Mouse (Mus musculus) intestine, embryonic 16.5 days (tissue): ENCODE results near the gene Raver2. TPM values are rescaled to one million over a fixed set of nuclear protein-coding genes. Genes with fewer than 3 reads are reported as not detected.
"Not testable (repeated sequence)": the region's sequence is repeated elsewhere in the genome, so short reads cannot be mapped to it uniquely, and the experiment has no call there.

Experiments
- ATAC-seq: fragments of 200-750 bp; cut with Nextera tagmentation; 2 replicates; pipeline ENCODE4 v1.8.0; 2017; ENCODE audit warnings: moderate TSS enrichment, moderate library complexity
- H3K27ac ChIP-seq: fragments of 300-500 bp; sonication (generic); 2 replicates; pipeline ENCODE4 v1.5.1; 2014; ENCODE audit warnings: mild to moderate bottlenecking, low read length
- H3K27me3 ChIP-seq: fragments of 300-500 bp; sonication (generic); replicated peaks from 2 replicates; pipeline ENCODE4 v1.6.1; 2014; ENCODE audit warnings: low read length, control low read depth, mixed read lengths; ENCODE audit not compliant: control insufficient read depth, insufficient read depth
- H3K36me3 ChIP-seq: fragments of 300-500 bp; sonication (generic); 2 replicates; pipeline ENCODE4 v1.6.1; 2014; ENCODE audit warnings: low read length, control low read depth; ENCODE audit not compliant: control insufficient read depth, insufficient read depth
- H3K4me1 ChIP-seq: fragments of 300-500 bp; sonication (generic); 2 replicates; pipeline ENCODE4 v1.6.1; 2014; ENCODE audit warnings: low read length, control low read depth, mixed read lengths; ENCODE audit not compliant: control insufficient read depth, insufficient read depth
- H3K4me2 ChIP-seq: fragments of 300-500 bp; sonication (generic); 2 replicates; pipeline ENCODE4 v1.6.1; 2014; ENCODE audit warnings: low read depth, low read length, control low read depth
- H3K4me3 ChIP-seq: fragments of 300-500 bp; sonication (generic); 2 replicates; pipeline ENCODE4 v1.5.1; 2014; ENCODE audit warnings: mild to moderate bottlenecking, low read length
- H3K9ac ChIP-seq: fragments of 300-500 bp; sonication (generic); 2 replicates; pipeline ENCODE4 v1.6.1; 2014; ENCODE audit warnings: low read depth, low read length
- H3K9me3 ChIP-seq: fragments of 300-500 bp; sonication (generic); 2 replicates; pipeline ENCODE4 v1.6.1; 2016; ENCODE audit warnings: low read length, control low read depth; ENCODE audit not compliant: control insufficient read depth
- WGBS: fragments of 180-500 bp; shearing (Covaris S2); extraction: QIAGEN DNeasy Blood & Tissue Kit; methylation state at CpG from one replicate; pipeline ENCODE4 v1.1.7; 2014; 5-methylcytosine and 5-hydroxymethylcytosine counted together
- polyA plus RNA-seq: library from polyadenylated mRNA; unstranded; fragments of >200 nt; fragmentation: Nextera tagmentation; extraction: Ambion mirVana; gene quantifications from 2 replicates; pipeline ENCODE4 v1.2.1, GENCODE M21; 2015

The Raver2 gene
- polyA plus RNA-seq, 1 experiment from 2014 or later = 4.6 TPM

GRCm38 (mm10) chr4:101086040-101086439 lies 17.3 kb downstream of the Raver2 start:
- Histone ChIP-seq H3K9ac (no peak overlapping the region), H3K36me3 (no peaks in the 10 kb centered on the region), H3K4me2 (no peak overlapping the region), H3K27ac (no peak overlapping the region), H3K4me1 (peaks cover 23% of the 10 kb centered on the region), H3K27me3 (no peaks in the 10 kb centered on the region), H3K9me3 (no peaks in the 10 kb centered on the region), H3K4me3 (no peak overlapping the region)
- WGBS = 71% methylated on average over 3 of the region's 3 CpGs
- no peak for ATAC-seq

GRCm38 (mm10) chr4:101087721-101088120 lies 18.9 kb downstream of the Raver2 start:
- H3K9ac ChIP-seq = no peak overlapping the region
- H3K4me2 ChIP-seq = no peak overlapping the region
- H3K4me3 ChIP-seq = no peak overlapping the region
- no peaks in the 10 kb centered on the region for H3K36me3 ChIP-seq
- H3K27me3 ChIP-seq = no peaks in the 10 kb centered on the region
- WGBS = 51% methylated on average over 1 of the region's 1 CpGs
- no peak for ATAC-seq
- peaks cover 11% of the 10 kb centered on the region for H3K4me1 ChIP-seq
- no peaks in the 10 kb centered on the region for H3K9me3 ChIP-seq
- H3K27ac ChIP-seq = no peak overlapping the region

GRCm38 (mm10) chr4:101090630-101091029 lies 21.8 kb downstream of the Raver2 start:
- H3K27ac ChIP-seq, H3K4me1 ChIP-seq, H3K9ac ChIP-seq, H3K9me3 ChIP-seq, H3K4me2 ChIP-seq, H3K4me3 ChIP-seq, H3K36me3 ChIP-seq, ATAC-seq, H3K27me3 ChIP-seq: not testable (repeated sequence)
- WGBS = 97% methylated on average over 3 of the region's 3 CpGs

- WGBS = 49% methylated on average over 10 of the region's 10 CpGs
- Histone ChIP-seq H3K9ac (no peak overlapping the region), H3K27me3 (no peaks in the 10 kb centered on the region), H3K9me3 (no peaks in the 10 kb centered on the region), H3K4me3 (no peak overlapping the region), H3K4me1 (no peaks in the 10 kb centered on the region; the same call in 1 of the 2 replicates), H3K27ac (peak overlapping the region; percentile 42), H3K4me2 (no peak overlapping the region), H3K36me3 (no peaks in the 10 kb centered on the region)
- ATAC-seq = 0 out of 2 replicates have a peak, but pooled peaks have one; percentile 33
Observed at GRCm38 (mm10) chr4:101093292-101093691, 24.5 kb downstream of the Raver2 start.

GRCm38 (mm10) chr4:101107122-101107521 lies 38.3 kb downstream of the Raver2 start:
- ATAC-seq = no peak
- Histone ChIP-seq H3K4me1 (no peaks in the 10 kb centered on the region), H3K27me3 (no peaks in the 10 kb centered on the region), H3K4me2 (no peak overlapping the region), H3K36me3 (peaks cover 11% of the 10 kb centered on the region; the same call in 1 of the 2 replicates), H3K4me3 (no peak overlapping the region), H3K27ac (no peak overlapping the region), H3K9me3 (peaks cover 4% of the 10 kb centered on the region; the same call in 1 of the 2 replicates), H3K9ac (no peak overlapping the region)
- 82% methylated on average over 12 of the region's 12 CpGs for WGBS

GRCm38 (mm10) chr4:101121002-101121401 lies 52.2 kb downstream of the Raver2 start:
- WGBS = 81% methylated on average over 7 of the region's 7 CpGs
- Histone ChIP-seq H3K4me3 (no peak overlapping the region), H3K27me3 (no peaks in the 10 kb centered on the region), H3K4me2 (no peak overlapping the region), H3K9ac (no peak overlapping the region), H3K4me1 (no peaks in the 10 kb centered on the region), H3K36me3 (peaks cover 2% of the 10 kb centered on the region; the same call in 1 of the 2 replicates), H3K27ac (no peak overlapping the region), H3K9me3 (no peaks in the 10 kb centered on the region)
- no peak for ATAC-seq

GRCm38 (mm10) chr4:101135013-101135412 lies 66.2 kb downstream of the Raver2 start:
- Histone ChIP-seq H3K9ac (no peak overlapping the region), H3K4me2 (no peak overlapping the region), H3K27ac (no peak overlapping the region), H3K4me1 (no peaks in the 10 kb centered on the region), H3K9me3 (no peaks in the 10 kb centered on the region), H3K27me3 (no peaks in the 10 kb centered on the region), H3K4me3 (no peak overlapping the region), H3K36me3 (no peaks in the 10 kb centered on the region)
- ATAC-seq = no peak
- WGBS = 91% methylated on average over 8 of the region's 8 CpGs

GRCm38 (mm10) chr4:101135909-101136308 lies 67.1 kb downstream of the Raver2 start:
- Histone ChIP-seq H3K27ac (no peak overlapping the region), H3K4me2 (no peak overlapping the region), H3K36me3 (no peaks in the 10 kb centered on the region), H3K9ac (no peak overlapping the region), H3K4me3 (no peak overlapping the region), H3K9me3 (no peaks in the 10 kb centered on the region), H3K4me1 (no peaks in the 10 kb centered on the region), H3K27me3 (no peaks in the 10 kb centered on the region)
- 96% methylated on average over 14 of the region's 14 CpGs for WGBS
- no peak for ATAC-seq

GRCm38 (mm10) chr4:101137975-101138374 lies 69.2 kb downstream of the Raver2 start:
- H3K9me3 ChIP-seq = no peaks in the 10 kb centered on the region
- ATAC-seq = no peak
- H3K36me3 ChIP-seq = no peaks in the 10 kb centered on the region
- no peak overlapping the region for H3K4me2 ChIP-seq
- H3K27ac ChIP-seq = no peak overlapping the region
- H3K9ac ChIP-seq = no peak overlapping the region
- 84% methylated on average over 11 of the region's 11 CpGs for WGBS
- H3K4me1 ChIP-seq = no peaks in the 10 kb centered on the region
- no peaks in the 10 kb centered on the region for H3K27me3 ChIP-seq
- H3K4me3 ChIP-seq = no peak overlapping the region

- Histone ChIP-seq H3K9ac (no peak overlapping the region), H3K36me3 (no peaks in the 10 kb centered on the region), H3K4me3 (no peak overlapping the region), H3K9me3 (no peaks in the 10 kb centered on the region), H3K27me3 (no peaks in the 10 kb centered on the region), H3K4me1 (0 out of 2 replicates have a peak, but pooled peaks cover 2% of the 10 kb centered on the region), H3K4me2 (no peak overlapping the region), H3K27ac (no peak overlapping the region)
- 73% methylated on average over 5 of the region's 5 CpGs for WGBS
- ATAC-seq = no peak
Observed at GRCm38 (mm10) chr4:101141768-101142167, 73.0 kb downstream of the Raver2 start.
